Mouse (Mus musculus) liver, postnatal 0 days (tissue): Measurements from ENCODE around the gene Hlcs. TPM values are rescaled to one million over a fixed set of nuclear protein-coding genes. Genes with fewer than 3 reads are reported as not detected.

Source experiments
- ATAC-seq: fragments of 200-750 bp; cut with Nextera tagmentation; 2 replicates; pipeline ENCODE4 v1.8.0; 2017; ENCODE audit warnings: mild to moderate bottlenecking, moderate library complexity
- DNase-seq: peaks from one replicate; pipeline ENCODE4 v3.0.0-alpha.2; 2016
- H3K27ac ChIP-seq: fragments of 300-500 bp; sonication (generic); 2 replicates; pipeline ENCODE4 v1.5.1; 2014; ENCODE audit warnings: antibody characterized with exemption, moderate library complexity, mild to moderate bottlenecking, low read depth
- H3K27me3 ChIP-seq: fragments of 300-500 bp; sonication (generic); 2 replicates; pipeline ENCODE4 v1.6.1; 2014; ENCODE audit warnings: low read length, control low read depth, mixed read lengths; ENCODE audit not compliant: insufficient read depth
- H3K36me3 ChIP-seq: fragments of 300-500 bp; sonication (generic); replicated peaks from 2 replicates; pipeline ENCODE4 v1.6.1; 2014; ENCODE audit warnings: mild to moderate bottlenecking, control low read depth, low read length, moderate library complexity, mixed read lengths; ENCODE audit not compliant: insufficient read depth
- H3K4me1 ChIP-seq: fragments of 300-500 bp; sonication (generic); 2 replicates; pipeline ENCODE4 v1.6.1; 2014; ENCODE audit warnings: antibody characterized with exemption, mild to moderate bottlenecking, control low read depth; ENCODE audit not compliant: insufficient read depth
- H3K4me2 ChIP-seq: fragments of 300-500 bp; sonication (generic); 2 replicates; pipeline ENCODE4 v1.6.1; 2014; ENCODE audit warnings: low read depth, mild to moderate bottlenecking, low read length, moderate library complexity, mixed read lengths
- H3K4me3 ChIP-seq: fragments of 300-500 bp; sonication (generic); 2 replicates; pipeline ENCODE4 v1.5.1; 2014; ENCODE audit warnings: low read depth, low read length
- H3K9ac ChIP-seq: fragments of 300-500 bp; sonication (generic); replicated peaks from 2 replicates; pipeline ENCODE4 v1.6.1; 2014; ENCODE audit warnings: mild to moderate bottlenecking, moderate library complexity
- H3K9me3 ChIP-seq: fragments of 300-500 bp; sonication (generic); 2 replicates; pipeline ENCODE4 v1.6.1; 2016; ENCODE audit warnings: mild to moderate bottlenecking, control low read depth, low read length, mixed read lengths
- CTCF ChIP-seq: sonication (generic); IDR thresholded peaks from 2 replicates; pipeline ENCODE4 v1.5.1; 2016; ENCODE audit warnings: antibody characterized with exemption, low read depth
- EP300 ChIP-seq: IDR thresholded peaks from 2 replicates; pipeline ENCODE4 v1.6.1; 2016; ENCODE audit warnings: antibody characterized with exemption, low read depth, mild to moderate bottlenecking
- WGBS: fragments of 180-500 bp; shearing (Covaris S2); extraction: QIAGEN DNeasy Blood & Tissue Kit; methylation state at CpG from one replicate; pipeline ENCODE4 v1.1.7; 2014; ENCODE audit not compliant: insufficient replicate concordance; 5-methylcytosine and 5-hydroxymethylcytosine counted together
- polyA plus RNA-seq: library from polyadenylated mRNA; unstranded; fragments of >200 nt; fragmentation: Nextera tagmentation; extraction: Ambion mirVana; gene quantifications from 2 replicates; pipeline ENCODE4 v1.2.1, GENCODE M21; 2015

Hlcs gene
- polyA plus RNA-seq, 1 experiment from 2014 or later: 2.9 TPM

DNA sequence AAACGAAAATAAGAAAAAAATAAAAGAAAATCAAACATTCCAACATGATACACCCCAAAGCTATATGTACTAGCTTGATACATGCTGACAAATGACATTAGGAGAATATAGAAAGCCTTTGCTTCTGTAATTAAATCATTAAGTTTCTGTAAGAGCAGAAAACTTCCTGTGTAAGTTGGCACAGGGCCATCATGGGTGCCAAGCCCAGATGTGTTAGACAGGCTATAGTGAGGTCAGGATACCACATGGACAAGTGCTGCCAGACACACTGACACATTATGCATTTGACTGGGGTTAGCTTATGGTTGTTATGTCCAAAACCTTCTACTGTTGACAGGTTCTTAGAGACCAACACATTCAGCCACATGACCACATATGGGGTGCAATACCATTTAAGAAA is 1.8 kb upstream of the Hlcs start:
- TF ChIP-seq CTCF: no peak
- no peak overlapping the region for H3K27ac ChIP-seq
- no peak overlapping the region for H3K9ac ChIP-seq
- peaks cover 7% of the 10 kb centered on the region; the same call in 1 of the 2 replicates for H3K4me1 ChIP-seq
- no peak for DNase-seq
- H3K27me3 ChIP-seq: no peaks in the 10 kb centered on the region
- no peaks in the 10 kb centered on the region for H3K9me3 ChIP-seq
- H3K36me3 ChIP-seq: no peaks in the 10 kb centered on the region
- no peak for ATAC-seq
- no peak overlapping the region for H3K4me2 ChIP-seq
- 41% methylated on average over 1 of the region's 1 CpGs for WGBS
- no peak overlapping the region for H3K4me3 ChIP-seq

GRCm38 (mm10) chr16:94314626-94315025 is 1.3 kb upstream of the Hlcs start:
- no peak overlapping the region for H3K4me2 ChIP-seq
- H3K27me3 ChIP-seq: no peaks in the 10 kb centered on the region
- no peaks in the 10 kb centered on the region for H3K9me3 ChIP-seq
- TF ChIP-seq EP300: no peak
- TF ChIP-seq CTCF: no peak
- DNase-seq: no peak
- H3K36me3 ChIP-seq: no peaks in the 10 kb centered on the region
- WGBS: 82% methylated on average over 5 of the region's 5 CpGs
- H3K27ac ChIP-seq: no peak overlapping the region
- H3K4me3 ChIP-seq: no peak overlapping the region
- H3K9ac ChIP-seq: no peak overlapping the region
- H3K4me1 ChIP-seq: peaks cover 7% of the 10 kb centered on the region; the same call in 1 of the 2 replicates
- no peak for ATAC-seq

GRCm38 (mm10) chr16:94312663-94313228 is 625 bp downstream of the Hlcs start:
- Histone ChIP-seq H3K27me3 (no peaks in the 10 kb centered on the region), H3K9me3 (no peaks in the 10 kb centered on the region)

GRCm38 (mm10) chr16:94311931-94312330 is 1.4 kb downstream of the Hlcs start:
- Histone ChIP-seq H3K27ac (peak overlapping the region; percentile 95), H3K36me3 (no peaks in the 10 kb centered on the region), H3K4me3 (peak overlapping the region; percentile 61), H3K9me3 (no peaks in the 10 kb centered on the region), H3K9ac (no peak overlapping the region; the same call in 1 of the 2 replicates), H3K4me1 (peaks cover 7% of the 10 kb centered on the region; the same call in 1 of the 2 replicates), H3K27me3 (no peaks in the 10 kb centered on the region), H3K4me2 (peak overlapping the region; percentile 91)
- TF ChIP-seq EP300 (no peak), CTCF (no peak)
- WGBS: 82% methylated on average over 4 of the region's 4 CpGs
- DNase-seq (no peak), ATAC-seq (no peak)

More at GRCm38 (mm10) chr16:94312663-94313228, 625 bp downstream of the Hlcs start:
- Histone ChIP-seq H3K27ac (peak overlapping the region; percentile 95), H3K4me3 (peak overlapping the region; percentile 61), H3K9ac (peak overlapping the region; percentile 72), H3K4me2 (peak overlapping the region; percentile 91), H3K4me1 (peaks cover 7% of the 10 kb centered on the region; the same call in 1 of the 2 replicates), H3K36me3 (no peaks in the 10 kb centered on the region)
- WGBS: under 1% methylated on average over 20 of the region's 20 CpGs
- peak; percentile 85 for DNase-seq
- peak; percentile 81 for ATAC-seq
- TF ChIP-seq EP300: 0 out of 2 replicates have a peak, but pooled peaks have one; percentile 47
- TF ChIP-seq CTCF: peak; percentile 51

GRCm38 (mm10) chr16:94311416-94311815 is 2.0 kb downstream of the Hlcs start:
- Histone ChIP-seq H3K4me1 (peaks cover 7% of the 10 kb centered on the region; the same call in 1 of the 2 replicates), H3K9ac (no peak overlapping the region), H3K27ac (no peak overlapping the region), H3K4me3 (no peak overlapping the region), H3K4me2 (peak overlapping the region; percentile 91; the same call in 1 of the 2 replicates), H3K9me3 (no peaks in the 10 kb centered on the region), H3K36me3 (no peaks in the 10 kb centered on the region), H3K27me3 (no peaks in the 10 kb centered on the region)
- no peak for DNase-seq
- ATAC-seq: no peak
- WGBS: 71% methylated on average over 1 of the region's 1 CpGs
- no peak for TF ChIP-seq EP300

DNA sequence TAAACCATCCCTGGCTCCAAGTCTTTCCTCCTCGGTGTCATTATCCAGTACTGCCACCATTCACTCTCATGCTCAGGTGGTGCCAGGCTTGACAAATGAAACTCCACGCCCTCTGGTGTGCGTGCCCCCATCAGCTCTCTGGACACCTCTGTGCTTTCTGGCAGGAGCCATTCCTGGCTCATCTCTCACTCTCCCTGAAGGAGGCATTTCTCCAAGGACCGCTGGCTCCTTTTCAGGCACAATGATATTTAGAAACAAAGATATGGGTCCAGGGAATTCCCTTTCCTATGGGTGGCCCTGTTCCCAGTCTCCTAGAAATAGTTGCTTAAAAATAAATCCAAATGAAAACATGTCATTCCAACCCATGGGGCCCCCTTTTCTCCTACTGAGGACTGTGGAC is 4.3 kb downstream of the Hlcs start:
- Histone ChIP-seq H3K9ac (no peak overlapping the region), H3K36me3 (no peaks in the 10 kb centered on the region), H3K27me3 (no peaks in the 10 kb centered on the region), H3K27ac (no peak overlapping the region), H3K4me3 (no peak overlapping the region), H3K4me2 (no peak overlapping the region), H3K9me3 (no peaks in the 10 kb centered on the region), H3K4me1 (peaks cover 7% of the 10 kb centered on the region; the same call in 1 of the 2 replicates)
- no peak for DNase-seq
- TF ChIP-seq EP300 (no peak), CTCF (no peak)
- ATAC-seq: no peak
- 80% methylated on average over 4 of the region's 4 CpGs for WGBS
